Mouse (Mus musculus): ENCODE measurements around the gene Shisa3. TPM values are rescaled to one million over a fixed set of nuclear protein-coding genes. Genes with fewer than 3 reads are reported as not detected.

Shisa3 gene
- not detected for polyA plus RNA-seq (2017; shearing (Covaris generic))

GRCm38 (mm10) chr5:67607804-67608673 lies at the start of gene Shisa3:
TSS of gene Shisa3 (plus strand) at chr5:67607882.

Other genes starting within 250 kb of the Shisa3 start
- gene Bend4, start 179.6 kb upstream of the Shisa3 start, polyA plus RNA-seq (2017; shearing (Covaris generic)): 1.4 TPM
- gene Atp8a1, start 239.6 kb downstream of the Shisa3 start, polyA plus RNA-seq (2017; shearing (Covaris generic)): 27.1 TPM

All from effector memory CD4-positive, alpha-beta T cell, adult 7 months (primary cell).